Mouse (Mus musculus): Measurements from ENCODE around the gene Mpdu1. TPM values are rescaled to one million over a fixed set of nuclear protein-coding genes. Genes with fewer than 3 reads are reported as not detected.

Mpdu1 gene
- polyA plus RNA-seq, 1 experiment from 2014 or later: 61.3 TPM

DNA sequence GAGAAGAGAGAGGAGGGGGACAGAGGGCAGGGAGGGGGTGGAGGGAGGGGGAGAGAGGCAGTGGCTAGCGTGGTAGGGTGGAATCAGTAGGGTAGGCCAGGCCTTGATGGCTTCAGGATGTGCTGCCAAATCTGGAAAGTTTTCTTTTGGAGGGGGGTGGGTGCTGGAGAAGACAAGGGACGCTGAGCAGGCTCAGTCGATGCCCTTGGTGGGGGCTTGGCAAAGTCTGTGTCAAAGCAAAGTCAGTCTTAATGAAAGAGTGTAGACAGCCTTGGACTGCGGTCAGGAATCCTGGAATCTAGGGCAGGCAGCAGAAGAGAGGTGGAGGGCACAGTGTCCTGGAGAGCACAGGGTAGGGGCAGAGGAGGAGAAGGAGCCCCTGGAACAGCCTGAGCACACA, 51.5 kb downstream of the Mpdu1 start:
- Histone ChIP-seq H3K9ac (replicated peaks; ENCODE audit: low read depth) (no peak overlapping the region), H3K27ac (ENCODE audit: low read length) (no peak overlapping the region), H3K4me1 (ENCODE audit: insufficient read depth, low read depth, low read length) (peaks cover 8% of the 10 kb centered on the region; the same call in 1 of the 2 replicates), H3K4me3 (ENCODE audit: low read depth, low read length) (no peak overlapping the region), H3K36me3 (ENCODE audit: insufficient read depth, low read length) (no peaks in the 10 kb centered on the region), H3K4me2 (replicated peaks; ENCODE audit: low read depth, low read length) (no peak overlapping the region), H3K27me3 (replicated peaks; ENCODE audit: insufficient read depth, low read length) (no peaks in the 10 kb centered on the region), H3K9me3 (ENCODE audit: low read length) (no peaks in the 10 kb centered on the region)
- DNase-seq (ENCODE audit: low spot score) (no peak), ATAC-seq (no peak)
- 63% methylated on average over 4 of the region's 4 CpGs for WGBS
- TF ChIP-seq CTCF (IDR thresholded peaks at IDR 0.05) (no peak), EP300 (IDR thresholded peaks at IDR 0.05) (no peak)

DNA sequence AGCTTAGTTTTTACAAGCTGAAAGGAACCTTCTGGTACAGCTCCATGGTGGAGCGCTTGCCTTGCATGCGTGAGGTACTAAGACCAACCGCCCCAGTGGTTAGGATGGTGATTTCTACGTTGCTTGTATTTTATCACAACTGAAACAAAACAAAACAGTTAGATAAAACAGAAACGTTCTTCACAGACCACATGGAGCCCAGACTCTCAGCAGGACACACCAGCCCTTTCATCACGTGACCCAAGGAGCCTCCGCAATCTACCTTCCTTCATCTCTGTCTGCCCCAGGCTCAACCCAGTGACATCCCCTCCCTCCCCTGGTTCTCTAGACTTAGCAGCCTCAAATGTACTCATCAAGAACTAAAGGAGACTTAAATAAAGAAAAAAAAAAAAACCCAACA, 53.0 kb downstream of the Mpdu1 start:
- H3K27ac ChIP-seq (ENCODE audit: low read length): no peak overlapping the region
- H3K4me3 ChIP-seq (ENCODE audit: low read depth, low read length): no peak overlapping the region
- no peak for ATAC-seq
- TF ChIP-seq EP300 (IDR thresholded peaks at IDR 0.05) (no peak), CTCF (IDR thresholded peaks at IDR 0.05) (no peak)
- WGBS: 59% methylated on average over 7 of the region's 7 CpGs
- no peak overlapping the region for H3K9ac ChIP-seq (replicated peaks; ENCODE audit: low read depth)
- no peak for DNase-seq (ENCODE audit: low spot score)
- H3K27me3 ChIP-seq (replicated peaks; ENCODE audit: insufficient read depth, low read length): 0 out of 2 replicates have a peak, but pooled peaks cover 4% of the 10 kb centered on the region
- no peak overlapping the region for H3K4me2 ChIP-seq (replicated peaks; ENCODE audit: low read depth, low read length)
- peaks cover 17% of the 10 kb centered on the region; the same call in 1 of the 2 replicates for H3K4me1 ChIP-seq (ENCODE audit: insufficient read depth, low read depth, low read length)
- no peaks in the 10 kb centered on the region for H3K9me3 ChIP-seq (ENCODE audit: low read length)
- no peaks in the 10 kb centered on the region for H3K36me3 ChIP-seq (ENCODE audit: insufficient read depth, low read length)

- H3K27ac ChIP-seq (ENCODE audit: low read length): no peak overlapping the region
- no peaks in the 10 kb centered on the region for H3K9me3 ChIP-seq (ENCODE audit: low read length)
- no peaks in the 10 kb centered on the region for H3K36me3 ChIP-seq (ENCODE audit: insufficient read depth, low read length)
- 75% methylated on average over 3 of the region's 3 CpGs for WGBS
- TF ChIP-seq EP300 (IDR thresholded peaks at IDR 0.05): no peak
- TF ChIP-seq CTCF (IDR thresholded peaks at IDR 0.05): no peak
- no peak overlapping the region for H3K9ac ChIP-seq (replicated peaks; ENCODE audit: low read depth)
- 0 out of 2 replicates have a peak, but pooled peaks cover 4% of the 10 kb centered on the region for H3K27me3 ChIP-seq (replicated peaks; ENCODE audit: insufficient read depth, low read length)
- DNase-seq (ENCODE audit: low spot score) (no peak), ATAC-seq (no peak)
- H3K4me1 ChIP-seq (ENCODE audit: insufficient read depth, low read depth, low read length): peaks cover 14% of the 10 kb centered on the region; the same call in 1 of the 2 replicates
- H3K4me2 ChIP-seq (replicated peaks; ENCODE audit: low read depth, low read length): no peak overlapping the region
- H3K4me3 ChIP-seq (ENCODE audit: low read depth, low read length): no peak overlapping the region
These were observed 53.9 kb downstream of the Mpdu1 start for GRCm38 (mm10) chr11:69608525-69608924.

DNA sequence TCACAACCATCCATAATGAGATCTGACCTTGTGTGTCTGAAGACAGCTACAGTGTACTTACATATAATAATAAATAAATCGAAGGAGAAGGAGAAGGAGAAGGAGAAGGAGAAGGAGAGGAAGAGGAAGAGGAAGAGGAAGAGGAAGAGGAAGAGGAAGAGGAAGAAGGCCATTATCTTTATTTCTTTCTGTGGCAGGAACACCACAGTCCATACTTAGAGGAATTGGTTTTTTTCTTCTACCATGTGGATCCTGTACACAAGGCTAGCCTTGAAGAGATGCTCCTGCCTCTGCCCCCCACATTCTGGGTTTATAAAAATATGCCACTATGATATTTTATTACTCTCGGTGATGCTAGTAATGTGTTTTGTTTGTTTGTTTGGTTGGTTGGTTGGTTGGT, 55.6 kb downstream of the Mpdu1 start:
- Histone ChIP-seq H3K4me1 (ENCODE audit: insufficient read depth, low read depth, low read length) (peaks cover 13% of the 10 kb centered on the region; the same call in 1 of the 2 replicates), H3K36me3 (ENCODE audit: insufficient read depth, low read length) (no peaks in the 10 kb centered on the region), H3K4me2 (replicated peaks; ENCODE audit: low read depth, low read length) (no peak overlapping the region), H3K27me3 (replicated peaks; ENCODE audit: insufficient read depth, low read length) (0 out of 2 replicates have a peak, but pooled peaks cover 4% of the 10 kb centered on the region), H3K9me3 (ENCODE audit: low read length) (no peaks in the 10 kb centered on the region), H3K4me3 (ENCODE audit: low read depth, low read length) (no peak overlapping the region), H3K27ac (ENCODE audit: low read length) (no peak overlapping the region), H3K9ac (replicated peaks; ENCODE audit: low read depth) (no peak overlapping the region)
- ATAC-seq (no peak), DNase-seq (ENCODE audit: low spot score) (no peak)
- WGBS: 73% methylated on average over 2 of the region's 2 CpGs
- TF ChIP-seq CTCF (IDR thresholded peaks at IDR 0.05) (no peak), EP300 (IDR thresholded peaks at IDR 0.05) (no peak)

MicroRNA genes within 50 kb of the gene (microRNA counts, 519-probe panel; counts per million panel counts)
- microRNA mmu-miR-1934 (not detected), microRNA mmu-miR-467f (3,336 counts per million, percentile 19 among the panel's probes with 10 or more counts)

Small RNAs within 50 kb of the gene (microRNA-seq; reads per million reads assigned to microRNA genes)
- 2.2 reads per million for gene Mir1934
- not detected for gene Mir467f

Other genes with a start within 250 kb of the Mpdu1 start
- gene Kdm6b, start 249.0 kb downstream of the Mpdu1 start, polyA plus RNA-seq (2015; fragmentation: Nextera tagmentation; extraction: Ambion mirVana): 29.4 and 34.9 TPM in 2 replicates
- gene Dnah2, start 113.5 kb downstream of the Mpdu1 start, polyA plus RNA-seq (2015; fragmentation: Nextera tagmentation; extraction: Ambion mirVana): 1.3 and 2.2 TPM in 2 replicates
- gene Efnb3, start 102.4 kb downstream of the Mpdu1 start, polyA plus RNA-seq (2015; fragmentation: Nextera tagmentation; extraction: Ambion mirVana): 0.80 and 1.0 TPM in 2 replicates
- 13.8 and 14.3 TPM in 2 replicates for gene Wrap53, start 82.4 kb downstream of the Mpdu1 start, polyA plus RNA-seq (2015; fragmentation: Nextera tagmentation; extraction: Ambion mirVana)
- gene Trp53, start 82.3 kb downstream of the Mpdu1 start, polyA plus RNA-seq (2015; fragmentation: Nextera tagmentation; extraction: Ambion mirVana): 39.8 and 50.6 TPM in 2 replicates
- 7.5 and 8.1 TPM in 2 replicates for gene Atp1b2, start 56.7 kb downstream of the Mpdu1 start, polyA plus RNA-seq (2015; fragmentation: Nextera tagmentation; extraction: Ambion mirVana)
- gene Shbg, start 44.7 kb downstream of the Mpdu1 start, polyA plus RNA-seq (2015; fragmentation: Nextera tagmentation; extraction: Ambion mirVana): not detected in 2 replicates
- 14.4 and 16.3 TPM in 2 replicates for gene Sat2, start 40.6 kb downstream of the Mpdu1 start, polyA plus RNA-seq (2015; fragmentation: Nextera tagmentation; extraction: Ambion mirVana)
- gene Fxr2, start 29.7 kb downstream of the Mpdu1 start, polyA plus RNA-seq (2015; fragmentation: Nextera tagmentation; extraction: Ambion mirVana): 16.3 and 17.9 TPM in 2 replicates
- 0.14 and 0.17 TPM in 2 replicates for gene Sox15, start 7.3 kb downstream of the Mpdu1 start, polyA plus RNA-seq (2015; fragmentation: Nextera tagmentation; extraction: Ambion mirVana)
- 41.9 and 43.6 TPM in 2 replicates for gene Cd68, start 3.5 kb upstream of the Mpdu1 start, polyA plus RNA-seq (2015; fragmentation: Nextera tagmentation; extraction: Ambion mirVana)
- gene Eif4a1, start 9.8 kb upstream of the Mpdu1 start, polyA plus RNA-seq (2015; fragmentation: Nextera tagmentation; extraction: Ambion mirVana): 283 and 286 TPM in 2 replicates
- 36.0 and 37.8 TPM in 2 replicates for gene Senp3, start 19.4 kb upstream of the Mpdu1 start, polyA plus RNA-seq (2015; fragmentation: Nextera tagmentation; extraction: Ambion mirVana)
- 4.4 and 6.7 TPM in 2 replicates for gene Tnfsf13, start 23.1 kb upstream of the Mpdu1 start, polyA plus RNA-seq (2015; fragmentation: Nextera tagmentation; extraction: Ambion mirVana)
- gene Tnfsf12, start 33.2 kb upstream of the Mpdu1 start, polyA plus RNA-seq (2015; fragmentation: Nextera tagmentation; extraction: Ambion mirVana): 12.0 and 13.6 TPM in 2 replicates
- gene Tnfsfm13, start 33.5 kb upstream of the Mpdu1 start, polyA plus RNA-seq (2015; fragmentation: Nextera tagmentation; extraction: Ambion mirVana): 11.9 and 13.1 TPM in 2 replicates
- gene Polr2a, start 96.0 kb upstream of the Mpdu1 start, polyA plus RNA-seq (2015; fragmentation: Nextera tagmentation; extraction: Ambion mirVana): 14.0 and 15.3 TPM in 2 replicates
- gene Slc35g3, start 99.3 kb upstream of the Mpdu1 start, polyA plus RNA-seq (2015; fragmentation: Nextera tagmentation; extraction: Ambion mirVana): 1.0 TPM in 2 replicates
- 6.6 and 7.6 TPM in 2 replicates for gene Zbtb4, start 103.3 kb upstream of the Mpdu1 start, polyA plus RNA-seq (2015; fragmentation: Nextera tagmentation; extraction: Ambion mirVana)
- 15.6 and 16.2 TPM in 2 replicates for gene Chrnb1, start 133.3 kb upstream of the Mpdu1 start, polyA plus RNA-seq (2015; fragmentation: Nextera tagmentation; extraction: Ambion mirVana)
- gene Fgf11, start 139.2 kb upstream of the Mpdu1 start, polyA plus RNA-seq (2015; fragmentation: Nextera tagmentation; extraction: Ambion mirVana): 0.57 and 0.95 TPM in 2 replicates
- 14.3 and 14.9 TPM in 2 replicates for gene Tmem102, start 143.0 kb upstream of the Mpdu1 start, polyA plus RNA-seq (2015; fragmentation: Nextera tagmentation; extraction: Ambion mirVana)
- not detected in 2 replicates for gene Gm39566, start 152.7 kb upstream of the Mpdu1 start, polyA plus RNA-seq (2015; fragmentation: Nextera tagmentation; extraction: Ambion mirVana)
- not detected in 2 replicates for gene Spem2, start 155.8 kb upstream of the Mpdu1 start, polyA plus RNA-seq (2015; fragmentation: Nextera tagmentation; extraction: Ambion mirVana)
- gene Spem1, start 159.5 kb upstream of the Mpdu1 start, polyA plus RNA-seq (2015; fragmentation: Nextera tagmentation; extraction: Ambion mirVana): not detected in 2 replicates
- gene Nlgn2, start 175.1 kb upstream of the Mpdu1 start, polyA plus RNA-seq (2015; fragmentation: Nextera tagmentation; extraction: Ambion mirVana): 2.9 and 3.9 TPM in 2 replicates
- 365 and 395 TPM in 2 replicates for gene Tmem256, start 175.9 kb upstream of the Mpdu1 start, polyA plus RNA-seq (2015; fragmentation: Nextera tagmentation; extraction: Ambion mirVana)
- gene Plscr3, start 183.7 kb upstream of the Mpdu1 start, polyA plus RNA-seq (2015; fragmentation: Nextera tagmentation; extraction: Ambion mirVana): 107 and 114 TPM in 2 replicates
- gene Tnk1, start 196.1 kb upstream of the Mpdu1 start, polyA plus RNA-seq (2015; fragmentation: Nextera tagmentation; extraction: Ambion mirVana): 6.1 and 7.6 TPM in 2 replicates
- not detected in 2 replicates for gene Tmem95, start 215.4 kb upstream of the Mpdu1 start, polyA plus RNA-seq (2015; fragmentation: Nextera tagmentation; extraction: Ambion mirVana)
- 10.1 and 11.4 TPM in 2 replicates for gene Kctd11, start 218.8 kb upstream of the Mpdu1 start, polyA plus RNA-seq (2015; fragmentation: Nextera tagmentation; extraction: Ambion mirVana)
- 1.5 and 1.7 TPM in 2 replicates for gene Acap1, start 232.9 kb upstream of the Mpdu1 start, polyA plus RNA-seq (2015; fragmentation: Nextera tagmentation; extraction: Ambion mirVana)
- 6.4 and 7.0 TPM in 2 replicates for gene 2810408A11Rik, start 238.3 kb upstream of the Mpdu1 start, polyA plus RNA-seq (2015; fragmentation: Nextera tagmentation; extraction: Ambion mirVana)
- gene Neurl4, start 238.4 kb upstream of the Mpdu1 start, polyA plus RNA-seq (2015; fragmentation: Nextera tagmentation; extraction: Ambion mirVana): 3.8 and 3.9 TPM in 2 replicates